Mouse (Mus musculus): ENCODE measurements at regions not wholly inside any gene's neighbourhood (a gene's known extent, or its start where the extent isn't known, plus 50 kb on each side); places are given as distances from the start of the nearest gene placed in this dataset.
A peak's percentile ranks its signal among the peaks of the same experiment; 100 is the strongest.

GRCm38 (mm10) chr2:51073040-51073594 is 75.8 kb downstream of the Rnd3 start:
- H3K4me2 ChIP-seq (replicated peaks), result peak overlapping the region; percentile 33
- 0 out of 2 replicates have a peak, but pooled peaks cover 2% of the 10 kb centered on the region for H3K4me1 ChIP-seq (replicated peaks)
- no peak overlapping the region for H3K4me3 ChIP-seq (replicated peaks)
- H3K27me3 ChIP-seq (replicated peaks), result no peaks in the 10 kb centered on the region
- ATAC-seq, result peak; percentile 73
- no peak overlapping the region for H3K9ac ChIP-seq
- no peak overlapping the region for H3K27ac ChIP-seq
- WGBS, result 54% methylated on average over 14 of the region's 14 CpGs
- H3K36me3 ChIP-seq, result no peaks in the 10 kb centered on the region
- H3K9me3 ChIP-seq, result no peaks in the 10 kb centered on the region

- no peaks in the 10 kb centered on the region for H3K27me3 ChIP-seq (replicated peaks)
These were observed 76.5 kb downstream of the Rnd3 start for GRCm38 (mm10) chr2:51072346-51072885.

GRCm38 (mm10) chr2:51070902-51071301 is 78.0 kb downstream of the Rnd3 start:
- Histone ChIP-seq H3K36me3 (no peaks in the 10 kb centered on the region), H3K27ac (no peak overlapping the region), H3K9me3 (no peaks in the 10 kb centered on the region), H3K4me1 (replicated peaks) (0 out of 2 replicates have a peak, but pooled peaks cover 2% of the 10 kb centered on the region), H3K4me2 (replicated peaks) (no peak overlapping the region), H3K9ac (no peak overlapping the region), H3K27me3 (replicated peaks) (no peaks in the 10 kb centered on the region), H3K4me3 (replicated peaks) (no peak overlapping the region)
- 85% methylated on average over 2 of the region's 2 CpGs for WGBS
- no peak for ATAC-seq

More at GRCm38 (mm10) chr2:51072346-51072885, 76.5 kb downstream of the Rnd3 start:
- H3K36me3 ChIP-seq, result no peaks in the 10 kb centered on the region
- peak; percentile 85 for ATAC-seq
- H3K9me3 ChIP-seq, result no peaks in the 10 kb centered on the region
- 0 out of 2 replicates have a peak, but pooled peaks cover 2% of the 10 kb centered on the region for H3K4me1 ChIP-seq (replicated peaks)
- H3K4me3 ChIP-seq (replicated peaks), result no peak overlapping the region
- 22% methylated on average over 6 of the region's 6 CpGs for WGBS
- 0 out of 2 replicates have a peak overlapping the region, but pooled peaks have one; percentile 32 for H3K27ac ChIP-seq
- peak overlapping the region; percentile 33 for H3K4me2 ChIP-seq (replicated peaks)
- no peak overlapping the region for H3K9ac ChIP-seq

DNA sequence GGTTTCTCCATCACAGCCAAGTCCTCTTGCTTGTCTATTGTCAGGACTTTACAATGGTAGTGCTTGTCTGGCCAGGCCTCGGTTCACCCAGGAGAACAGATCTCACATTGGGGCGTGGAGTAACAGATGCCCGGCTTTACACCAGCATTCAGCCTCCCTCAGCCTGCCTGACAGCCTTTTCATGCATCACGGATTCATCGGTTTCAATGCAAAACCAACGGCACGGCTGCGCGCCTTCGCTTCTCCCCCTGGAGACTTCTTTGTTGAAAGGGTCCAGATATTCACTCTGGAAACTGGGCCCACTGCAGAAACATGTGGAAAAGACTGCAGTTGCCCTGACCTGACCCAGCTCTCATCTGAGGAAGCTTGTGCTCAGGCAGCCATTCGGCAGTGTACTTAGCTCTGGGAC is 82.5 kb downstream of the Rnd3 start:
- Histone ChIP-seq H3K9me3 (no peaks in the 10 kb centered on the region), H3K4me1 (replicated peaks) (no peaks in the 10 kb centered on the region), H3K27ac (no peak overlapping the region), H3K36me3 (no peaks in the 10 kb centered on the region), H3K4me3 (replicated peaks) (no peak overlapping the region), H3K27me3 (replicated peaks) (no peaks in the 10 kb centered on the region), H3K4me2 (replicated peaks) (no peak overlapping the region), H3K9ac (no peak overlapping the region)
- no peak for ATAC-seq
- WGBS, result 77% methylated on average over 11 of the region's 11 CpGs

- Histone ChIP-seq H3K9ac (no peak overlapping the region), H3K27me3 (replicated peaks) (no peaks in the 10 kb centered on the region), H3K9me3 (no peaks in the 10 kb centered on the region), H3K4me1 (replicated peaks) (no peaks in the 10 kb centered on the region), H3K4me3 (replicated peaks) (no peak overlapping the region), H3K27ac (no peak overlapping the region), H3K4me2 (replicated peaks) (no peak overlapping the region), H3K36me3 (no peaks in the 10 kb centered on the region)
- WGBS, result 60% methylated on average over 6 of the region's 6 CpGs
- no peak for ATAC-seq
These were observed 83.1 kb downstream of the Rnd3 start for GRCm38 (mm10) chr2:51065821-51066220.

GRCm38 (mm10) chr2:51064821-51065220 is 84.1 kb downstream of the Rnd3 start:
- Histone ChIP-seq H3K4me1 (replicated peaks) (no peaks in the 10 kb centered on the region), H3K36me3 (no peaks in the 10 kb centered on the region), H3K27me3 (replicated peaks) (no peaks in the 10 kb centered on the region), H3K4me3 (replicated peaks) (no peak overlapping the region), H3K4me2 (replicated peaks) (no peak overlapping the region), H3K9ac (no peak overlapping the region), H3K27ac (no peak overlapping the region), H3K9me3 (no peaks in the 10 kb centered on the region)
- ATAC-seq, result no peak
- WGBS, result 85% methylated on average over 4 of the region's 4 CpGs

DNA sequence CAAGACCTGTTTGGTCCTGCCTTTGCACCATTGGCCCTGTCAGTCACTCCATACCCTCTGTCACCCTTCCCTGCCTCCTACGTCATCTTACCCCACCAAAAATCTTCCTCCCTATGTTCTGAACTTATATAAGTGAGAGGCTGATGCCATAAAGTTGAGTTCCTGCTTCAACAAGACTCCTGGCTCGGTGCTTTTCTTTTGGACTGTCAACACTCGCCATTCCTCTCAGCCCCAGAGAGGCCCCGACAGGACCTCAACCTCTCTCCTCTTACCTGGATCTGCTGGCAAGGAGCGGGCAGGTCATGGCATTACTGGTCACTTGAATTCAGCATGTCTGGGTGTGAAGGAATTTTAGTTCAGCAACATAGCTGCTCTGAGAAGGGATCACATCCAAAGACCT is 86.9 kb downstream of the Rnd3 start:
- no peaks in the 10 kb centered on the region for H3K4me1 ChIP-seq (replicated peaks)
- H3K4me3 ChIP-seq (replicated peaks), result no peak overlapping the region
- no peak for ATAC-seq
- H3K9me3 ChIP-seq, result no peaks in the 10 kb centered on the region
- no peaks in the 10 kb centered on the region for H3K27me3 ChIP-seq (replicated peaks)
- H3K4me2 ChIP-seq (replicated peaks), result no peak overlapping the region
- WGBS, result 95% methylated on average over 5 of the region's 5 CpGs
- H3K36me3 ChIP-seq, result no peaks in the 10 kb centered on the region
- H3K27ac ChIP-seq, result no peak overlapping the region
- no peak overlapping the region for H3K9ac ChIP-seq

DNA sequence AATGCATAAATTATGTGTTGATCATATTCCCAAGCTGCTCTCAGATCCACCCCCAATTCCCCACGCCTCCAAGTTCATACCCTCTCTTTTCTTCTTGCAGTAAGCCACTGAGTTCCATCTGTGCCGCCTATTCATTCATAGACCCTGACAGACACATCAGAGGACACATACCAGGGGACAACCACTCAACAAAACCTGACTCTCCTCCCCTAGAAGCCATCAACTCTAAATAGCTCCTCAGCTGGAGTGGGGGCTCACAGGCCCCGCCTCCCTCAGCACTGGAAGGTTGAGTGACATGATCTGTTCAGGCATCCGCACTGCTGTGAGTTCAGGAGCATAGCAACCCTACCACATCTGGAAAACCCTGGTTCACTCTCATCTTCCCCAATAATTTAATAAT is 90.8 kb downstream of the Rnd3 start:
- no peaks in the 10 kb centered on the region for H3K9me3 ChIP-seq
- H3K4me3 ChIP-seq (replicated peaks), result no peak overlapping the region
- H3K4me2 ChIP-seq (replicated peaks), result no peak overlapping the region
- H3K27ac ChIP-seq, result no peak overlapping the region
- ATAC-seq, result no peak
- WGBS, result 87% methylated on average over 4 of the region's 4 CpGs
- no peaks in the 10 kb centered on the region for H3K27me3 ChIP-seq (replicated peaks)
- 0 out of 2 replicates have a peak, but pooled peaks cover 2% of the 10 kb centered on the region for H3K4me1 ChIP-seq (replicated peaks)
- no peaks in the 10 kb centered on the region for H3K36me3 ChIP-seq
- no peak overlapping the region for H3K9ac ChIP-seq

DNA sequence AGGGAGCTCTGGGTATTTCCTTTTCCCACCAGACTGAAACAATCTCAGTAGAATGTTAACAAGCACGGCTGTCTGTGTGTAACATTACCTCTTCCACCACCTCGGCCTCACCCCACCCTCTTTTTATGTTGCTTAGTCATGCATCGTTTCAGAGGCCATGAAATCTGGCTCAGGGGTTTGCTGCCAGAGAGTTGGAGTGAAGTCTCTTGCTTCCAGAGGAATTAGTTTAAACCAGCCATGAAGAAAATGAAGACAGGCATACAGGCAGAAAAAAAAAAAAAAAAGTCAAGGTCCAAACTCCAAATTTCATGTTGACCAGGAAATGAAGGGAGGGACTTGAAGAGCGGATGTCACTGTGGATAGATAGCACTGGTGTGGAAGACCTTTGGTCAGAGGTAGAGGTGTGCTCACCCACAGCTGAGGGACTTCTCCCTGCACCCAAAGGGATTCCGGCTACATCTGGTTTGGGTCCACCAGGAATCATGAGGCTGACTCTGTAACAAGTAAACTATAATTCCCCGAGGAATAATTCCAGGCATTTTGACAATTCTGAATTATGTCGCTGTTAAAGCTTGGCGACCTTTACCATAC is 92.7 kb downstream of the Rnd3 start:
- Histone ChIP-seq H3K27ac (no peak overlapping the region), H3K4me3 (replicated peaks) (no peak overlapping the region), H3K4me1 (replicated peaks) (0 out of 2 replicates have a peak, but pooled peaks cover 2% of the 10 kb centered on the region), H3K36me3 (no peaks in the 10 kb centered on the region), H3K27me3 (replicated peaks) (no peaks in the 10 kb centered on the region), H3K9me3 (no peaks in the 10 kb centered on the region), H3K9ac (no peak overlapping the region), H3K4me2 (replicated peaks) (no peak overlapping the region)
- WGBS, result 35% methylated on average over 8 of the region's 8 CpGs
- ATAC-seq, result peak; percentile 95

DNA sequence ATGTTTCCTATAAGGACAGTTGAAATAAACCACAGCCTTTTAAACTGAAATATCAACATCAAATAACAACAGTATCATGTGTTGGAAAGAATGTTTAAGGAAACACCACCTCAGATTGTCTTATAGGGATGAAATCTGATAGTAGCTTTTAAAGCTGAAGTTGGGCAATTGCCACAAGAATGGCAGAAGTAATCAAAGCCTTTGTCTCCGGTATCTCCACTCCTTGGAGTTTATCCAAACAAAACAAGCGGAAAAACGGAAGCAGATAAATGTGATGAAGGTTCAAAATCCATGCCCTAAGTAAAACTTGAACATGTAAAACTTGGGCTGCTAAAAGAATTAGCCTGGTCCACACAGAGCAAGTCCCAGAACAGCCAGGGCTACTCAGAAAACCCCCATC is 93.6 kb downstream of the Rnd3 start:
- Histone ChIP-seq H3K27ac (no peak overlapping the region), H3K4me3 (replicated peaks) (no peak overlapping the region), H3K4me2 (replicated peaks) (no peak overlapping the region), H3K27me3 (replicated peaks) (no peaks in the 10 kb centered on the region), H3K4me1 (replicated peaks) (0 out of 2 replicates have a peak, but pooled peaks cover 2% of the 10 kb centered on the region), H3K9ac (no peak overlapping the region), H3K36me3 (no peaks in the 10 kb centered on the region), H3K9me3 (no peaks in the 10 kb centered on the region)
- ATAC-seq, result no peak
- WGBS, result 30% methylated on average over 3 of the region's 3 CpGs

- 69% methylated on average over 3 of the region's 3 CpGs for WGBS
- Histone ChIP-seq H3K27ac (no peak overlapping the region), H3K9me3 (no peaks in the 10 kb centered on the region), H3K4me3 (replicated peaks) (no peak overlapping the region), H3K27me3 (replicated peaks) (no peaks in the 10 kb centered on the region), H3K9ac (no peak overlapping the region), H3K36me3 (no peaks in the 10 kb centered on the region), H3K4me1 (replicated peaks) (no peaks in the 10 kb centered on the region), H3K4me2 (replicated peaks) (no peak overlapping the region)
- peak; percentile 8; the same call in 1 of the 2 replicates for ATAC-seq
These were observed 99.1 kb downstream of the Rnd3 start for GRCm38 (mm10) chr2:51049834-51050170.

DNA sequence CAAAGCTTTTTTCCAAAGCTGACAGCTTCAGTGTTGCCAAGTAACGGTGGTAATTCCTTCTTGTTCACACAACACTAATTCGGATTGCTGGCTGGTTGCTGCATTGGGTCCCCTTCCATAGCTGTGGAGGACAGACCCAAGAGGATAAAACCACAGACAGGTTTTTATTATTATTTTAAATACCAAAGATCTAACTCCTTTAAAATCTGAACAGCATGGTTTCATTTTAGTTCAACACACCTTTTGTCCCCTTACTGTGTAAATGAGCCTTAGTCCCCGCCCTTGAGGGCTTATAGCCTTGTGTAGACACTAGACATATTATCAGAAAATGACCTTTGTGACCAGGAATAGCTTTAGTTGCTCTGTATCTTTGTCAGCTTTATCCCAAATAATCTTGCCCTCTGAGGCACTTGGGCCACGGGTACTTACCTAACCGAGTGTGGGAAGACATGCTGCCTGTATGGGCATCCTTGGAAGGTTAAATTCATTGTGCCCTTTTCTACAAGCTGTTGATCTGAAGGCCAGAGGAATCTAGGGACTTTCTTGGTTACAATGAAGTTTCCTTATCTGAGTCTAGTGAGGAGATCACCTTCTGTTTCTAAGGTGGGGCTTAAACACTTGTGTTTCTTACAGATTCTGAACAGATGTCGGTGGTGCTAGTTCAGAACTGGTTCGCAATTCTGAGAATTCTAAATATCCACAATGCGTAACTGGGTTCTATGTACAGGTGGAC is 99.6 kb downstream of the Rnd3 start:
- peak; percentile 89 for ATAC-seq
- no peaks in the 10 kb centered on the region for H3K36me3 ChIP-seq
- no peaks in the 10 kb centered on the region for H3K9me3 ChIP-seq
- no peak overlapping the region for H3K4me3 ChIP-seq (replicated peaks)
- 0 out of 2 replicates have a peak overlapping the region, but pooled peaks have one; percentile 0 for H3K4me2 ChIP-seq (replicated peaks)
- H3K27ac ChIP-seq, result no peak overlapping the region
- H3K4me1 ChIP-seq (replicated peaks), result no peaks in the 10 kb centered on the region
- no peaks in the 10 kb centered on the region for H3K27me3 ChIP-seq (replicated peaks)
- no peak overlapping the region for H3K9ac ChIP-seq
- 56% methylated on average over 8 of the region's 8 CpGs for WGBS
